Mouse (Mus musculus) CH12.LX (cell line): ENCODE data around the gene Hsp90ab1. TPM values are rescaled to one million over a fixed set of nuclear protein-coding genes. Genes with fewer than 3 reads are reported as not detected.

Experiments used
- DNase-seq: peaks from one replicate; pipeline ENCODE4 v3.0.0-alpha.2; 2013; ENCODE audit errors: extremely low read depth
- H3K27ac ChIP-seq: 2 replicates; pipeline ENCODE4 v1.5.1; 2012; ENCODE audit warnings: low read depth, mild to moderate bottlenecking, control low read depth, moderate library complexity; ENCODE audit not compliant: insufficient read depth
- H3K27me3 ChIP-seq: replicated peaks from 2 replicates; pipeline ENCODE3; 2012; ENCODE audit warnings: inconsistent platforms
- H3K36me3 ChIP-seq, 2 experiments: replicated peaks in 1 of 2; 2 replicates each; pipeline versions ENCODE3 to v1.6.1; 2012; ENCODE audit warnings: inconsistent platforms in 1 of 2, low read length in 1 of 2, mild to moderate bottlenecking in 1 of 2, mixed read lengths in 1 of 2, moderate library complexity in 1 of 2; ENCODE audit not compliant: control insufficient read depth in 1 of 2, insufficient read depth in 1 of 2
- H3K4me1 ChIP-seq, 2 experiments: 2 replicates each; pipeline ENCODE4 v1.6.1; 2012; ENCODE audit warnings: inconsistent platforms in 1 of 2, moderate library complexity in 1 of 2; ENCODE audit not compliant: insufficient read depth in 2 of 2, control insufficient read depth in 1 of 2
- H3K4me2 ChIP-seq: 2 replicates; pipeline ENCODE4 v1.6.1; 2012; ENCODE audit warnings: low read depth, mild to moderate bottlenecking, control low read depth; ENCODE audit not compliant: poor library complexity, insufficient read depth, severe bottlenecking
- H3K4me3 ChIP-seq, 3 experiments: fragments of 150-350 bp in 1 of 3; sonication (generic) in 1 of 3; replicated peaks in 1 of 3; 2 replicates each; pipeline versions ENCODE3 to v1.5.1; 2011 to 2012; ENCODE audit warnings: low read depth in 2 of 3, low read length in 2 of 3, mild to moderate bottlenecking in 2 of 3, moderate library complexity in 2 of 3, control low read depth in 1 of 3, improper control_type of control experiment in 1 of 3, inconsistent platforms in 1 of 3, mixed read lengths in 1 of 3; ENCODE audit not compliant: poor library complexity in 1 of 3
- H3K79me2 ChIP-seq: replicated peaks from 2 replicates; pipeline ENCODE4 v1.6.1; 2012; ENCODE audit warnings: mild to moderate bottlenecking, moderate library complexity; ENCODE audit not compliant: control insufficient read depth, poor library complexity, insufficient read depth, severe bottlenecking; ENCODE audit errors: extremely low read depth
- H3K9ac ChIP-seq: 2 replicates; pipeline ENCODE4 v1.6.1; 2012; ENCODE audit warnings: low read depth, mild to moderate bottlenecking, control low read depth, moderate library complexity; ENCODE audit not compliant: insufficient read depth
- H3K9me3 ChIP-seq: replicated peaks from 2 replicates; pipeline ENCODE3; 2012; ENCODE audit warnings: low read length, inconsistent platforms, mixed read lengths
- BHLHE40 ChIP-seq: IDR thresholded peaks from 2 replicates; pipeline ENCODE4 v1.6.1; 2011; ENCODE audit warnings: mild to moderate bottlenecking, low read depth, low read length, improper control_type of control experiment
- CHD1 ChIP-seq: IDR thresholded peaks from 2 replicates; pipeline ENCODE4 v1.6.1; 2012; ENCODE audit warnings: low read depth, low read length, improper control_type of control experiment, inconsistent platforms
- CHD2 ChIP-seq: IDR thresholded peaks from 2 replicates; pipeline ENCODE4 v1.6.1; 2011; ENCODE audit warnings: low read length, improper control_type of control experiment
- CTCF ChIP-seq, 2 experiments: IDR thresholded peaks in 1 of 2; conservative IDR thresholded peaks in 1 of 2; 2 replicates each; pipeline ENCODE4 v1.5.1; 2011 to 2012; ENCODE audit warnings: low read depth in 2 of 2, low read length in 2 of 2, improper control_type of control experiment in 1 of 2, inconsistent platforms in 1 of 2, mild to moderate bottlenecking in 1 of 2, moderate library complexity in 1 of 2
- EP300 ChIP-seq: IDR thresholded peaks from 2 replicates; pipeline ENCODE4 v1.6.1; 2011; ENCODE audit warnings: low read length, improper control_type of control experiment
- HCFC1 ChIP-seq: IDR thresholded peaks from 2 replicates; pipeline ENCODE4 v1.6.1; 2012; ENCODE audit warnings: low read depth, mild to moderate bottlenecking, inconsistent platforms, low read length, improper control_type of control experiment
- IRF4 ChIP-seq: IDR thresholded peaks from 2 replicates; pipeline ENCODE4 v1.6.1; 2014; ENCODE audit warnings: low read depth, mild to moderate bottlenecking, inconsistent platforms, low read length, improper control_type of control experiment
- JUN ChIP-seq: IDR thresholded peaks from 2 replicates; pipeline ENCODE4 v1.6.1; 2011; ENCODE audit warnings: low read depth, mild to moderate bottlenecking, low read length, improper control_type of control experiment, moderate library complexity; ENCODE audit not compliant: insufficient read depth
- KAT2A ChIP-seq: IDR thresholded peaks from 2 replicates; pipeline ENCODE4 v1.6.1; 2012; ENCODE audit warnings: low read length, improper control_type of control experiment, inconsistent platforms; ENCODE audit not compliant: insufficient replicate concordance
- MAFK ChIP-seq: IDR thresholded peaks from 2 replicates; pipeline ENCODE4 v1.6.1; 2011; ENCODE audit warnings: low read length, improper control_type of control experiment; ENCODE audit not compliant: insufficient replicate concordance
- MAZ ChIP-seq: IDR thresholded peaks from 2 replicates; pipeline ENCODE4 v1.6.1; 2012; ENCODE audit warnings: low read depth, mild to moderate bottlenecking, inconsistent platforms, low read length, improper control_type of control experiment, moderate library complexity
- MXI1 ChIP-seq: IDR thresholded peaks from 2 replicates; pipeline ENCODE4 v1.6.1; 2011; ENCODE audit warnings: mild to moderate bottlenecking, low read depth, low read length, improper control_type of control experiment
- MYC ChIP-seq: IDR thresholded peaks from 2 replicates; pipeline ENCODE4 v1.6.1; 2011; ENCODE audit warnings: low read depth, mild to moderate bottlenecking, improper control_type of control experiment, low read length
- NELFE ChIP-seq: IDR thresholded peaks from 2 replicates; pipeline ENCODE4 v1.6.1; 2011; ENCODE audit warnings: low read depth, low read length, improper control_type of control experiment
- POLR2A ChIP-seq: IDR thresholded peaks from 2 replicates; pipeline ENCODE4 v1.6.1; 2011; ENCODE audit warnings: low read depth, mild to moderate bottlenecking, improper control_type of control experiment, low read length
- POLR2AphosphoS2 ChIP-seq: IDR thresholded peaks from 2 replicates; pipeline ENCODE4 v1.6.1; 2011; ENCODE audit warnings: low read depth, low read length, improper control_type of control experiment
- SMC3 ChIP-seq: IDR thresholded peaks from 2 replicates; pipeline ENCODE4 v1.6.1; 2011; ENCODE audit warnings: low read depth, low read length, improper control_type of control experiment
- TBP ChIP-seq: conservative IDR thresholded peaks from 2 replicates; pipeline ENCODE4 v1.6.1; 2011; ENCODE audit warnings: low read depth, low read length, improper control_type of control experiment
- TCF12 ChIP-seq: IDR thresholded peaks from 2 replicates; pipeline ENCODE4 v1.6.1; 2014; ENCODE audit warnings: low read depth, mild to moderate bottlenecking, inconsistent platforms, low read length, improper control_type of control experiment
- USF1 ChIP-seq: IDR thresholded peaks from 2 replicates; pipeline ENCODE4 v1.6.1; 2014; ENCODE audit warnings: low read depth, mild to moderate bottlenecking, inconsistent platforms, low read length, improper control_type of control experiment
- USF2 ChIP-seq: conservative IDR thresholded peaks from 2 replicates; pipeline ENCODE4 v1.6.1; 2011; ENCODE audit warnings: low read depth, low read length, improper control_type of control experiment
- ZKSCAN1 ChIP-seq: IDR thresholded peaks from 2 replicates; pipeline ENCODE4 v1.6.1; 2012; ENCODE audit warnings: low read depth, inconsistent platforms, low read length, improper control_type of control experiment, borderline replicate concordance
- dilution Hi-C: fragments of 300-500 bp; cut with MboI; formaldehyde crosslinking; loops from 2 replicates; pipeline ENCODE4 v1.14.3; 2020; ENCODE audit warnings: low sequenced_read_pairs; ENCODE audit not compliant: extremely low pct_unique_long_range_greater_than_20kb, extremely low pct_ligation_motif_present
- in situ Hi-C: fragments of 300-500 bp; cut with MboI; formaldehyde crosslinking; loops from 3 replicates; pipeline ENCODE4 v1.14.3; 2019; ENCODE audit warnings: low sequenced_read_pairs, low pct_ligation_motif_present, low pct_unique_long_range_greater_than_20kb, mixed read lengths
- polyA plus RNA-seq: library from polyadenylated mRNA; unstranded; fragments of >175 nt; gene quantifications from 2 replicates; pipeline ENCODE4 v1.2.1, GENCODE M21; 2012; ENCODE audit warnings: low read depth; ENCODE audit not compliant: insufficient read length
- total RNA-seq, 2 experiments: library from RNA; depleted of rRNA; stranded (reverse); fragments of 300-350 nt in 1 of 2; fragments of >200 nt in 1 of 2; gene quantifications; 2 replicates each; pipeline ENCODE4 v1.2.3; 2012 to 2014

The Hsp90ab1 gene
- total and polyA plus RNA-seq, 3 experiments = 790 to 4,858 (median 1,180) TPM

GRCm38 (mm10) chr17:45545278-45545961, 27.7 kb downstream of the Hsp90ab1 start:
- H3K36me3 ChIP-seq = no peaks in the 10 kb centered on the region
- no peak overlapping the region for H3K9ac ChIP-seq
- in situ Hi-C loops (no loop called here), dilution Hi-C loops (no loop called here)
- peaks cover 16% of the 10 kb centered on the region in 2 experiments for H3K4me1 ChIP-seq
- H3K27ac ChIP-seq = no peak overlapping the region
- no peak overlapping the region for H3K4me2 ChIP-seq
- no peak overlapping the region for H3K4me3 ChIP-seq
- no peak for DNase-seq
- peaks cover 37% of the 10 kb centered on the region for H3K27me3 ChIP-seq
- peaks cover 2% of the 10 kb centered on the region for H3K9me3 ChIP-seq
- H3K79me2 ChIP-seq = no peaks in the 10 kb centered on the region
- TF ChIP-seq TBP = no peak
- TF ChIP-seq USF2 = no peak
- TF ChIP-seq NELFE = no peak
- no peak for TF ChIP-seq MYC
- no peak for TF ChIP-seq ZKSCAN1
- TF ChIP-seq MAZ = no peak
- TF ChIP-seq TCF12 = no peak
- TF ChIP-seq BHLHE40 = no peak
- TF ChIP-seq IRF4 = no peak
- TF ChIP-seq CHD1 = no peak
- TF ChIP-seq JUN = no peak
- no peak for TF ChIP-seq HCFC1
- TF ChIP-seq POLR2A = no peak
- TF ChIP-seq MXI1 = no peak
- no peak for TF ChIP-seq CTCF (conservative IDR thresholded peaks at IDR 0.05 in 1 of 2, IDR thresholded peaks at IDR 0.05 in 1 of 2; ENCODE audit: low read depth in 2 of 2, low read length in 2 of 2)

- Histone ChIP-seq H3K27ac (no peak overlapping the region), H3K9ac (no peak overlapping the region), H3K27me3 (peaks cover 40% of the 10 kb centered on the region), H3K4me3 (peak overlapping the region in 1 of 3 experiments; percentile 26), H3K4me1 (peaks cover 16% of the 10 kb centered on the region in 2 experiments), H3K4me2 (no peak overlapping the region), H3K9me3 (peaks cover 2% of the 10 kb centered on the region), H3K36me3 (no peaks in the 10 kb centered on the region), H3K79me2 (no peaks in the 10 kb centered on the region)
- dilution Hi-C loops = no loop called here
- in situ Hi-C loops = no loop called here
- no peak for DNase-seq
- TF ChIP-seq CHD2 = no peak
- TF ChIP-seq USF1 = no peak
- no peak for TF ChIP-seq KAT2A
- TF ChIP-seq CHD1 = no peak
- no peak for TF ChIP-seq EP300
- no peak for TF ChIP-seq SMC3
- no peak for TF ChIP-seq POLR2AphosphoS2
- no peak for TF ChIP-seq MAFK
- TF ChIP-seq MYC = no peak
Observed at GRCm38 (mm10) chr17:45544873-45545277, 28.2 kb downstream of the Hsp90ab1 start.
